Mouse (Mus musculus): ENCODE measurements at regions not wholly inside any gene's neighbourhood (a gene's known extent, or its start where the extent isn't known, plus 50 kb on each side); places are given as distances from the start of the nearest gene placed in this dataset.
"Not testable (repeated sequence)": the region's sequence is repeated elsewhere in the genome, so short reads cannot be mapped to it uniquely, and the experiment has no call there.

DNA sequence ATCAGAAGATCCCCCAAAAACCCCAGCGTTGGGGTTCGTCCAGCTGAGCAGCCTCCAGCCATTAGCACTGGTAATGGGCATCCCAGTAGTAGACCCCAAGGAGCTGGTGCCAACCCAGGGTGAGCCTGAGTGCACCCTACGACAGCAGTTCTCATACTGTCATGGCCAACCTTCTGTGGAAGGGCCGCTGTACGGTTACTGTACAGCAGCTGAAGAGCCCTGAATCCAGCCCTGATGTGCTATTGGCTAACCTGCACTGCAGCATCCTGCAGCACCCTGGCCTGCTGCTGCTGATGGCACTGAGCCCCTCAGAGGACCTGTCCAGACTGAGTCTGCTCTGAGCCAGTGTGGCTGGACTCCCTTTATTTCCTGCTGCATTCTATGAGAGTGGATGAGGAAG lies 53.9 kb upstream of the Fcho1 start:
- TF ChIP-seq CTCF, EP300 (IDR thresholded peaks at IDR 0.05; ENCODE audit: low read depth): not testable (repeated sequence)
